Mouse (Mus musculus) neural tube, embryonic 11.5 days (tissue): Measurements from ENCODE around the gene Cd320. TPM values are rescaled to one million over a fixed set of nuclear protein-coding genes. Genes with fewer than 3 reads are reported as not detected.
A peak's percentile ranks its signal among the peaks of the same experiment; 100 is the strongest.

ENCODE experiments used
- ATAC-seq: fragments of 200-750 bp; cut with Nextera tagmentation; 2 replicates; pipeline ENCODE4 v1.8.0; 2017; ENCODE audit warnings: moderate number of reproducible peaks, mild to moderate bottlenecking, moderate TSS enrichment, moderate library complexity; ENCODE audit not compliant: insufficient read depth, low FRiP score, low TSS enrichment
- DNase-seq: peaks from one replicate; pipeline ENCODE4 v3.0.0-alpha.2; 2015; ENCODE audit warnings: low spot score
- H3K27ac ChIP-seq: fragments of 300-500 bp; sonication (generic); 2 replicates; pipeline ENCODE4 v1.5.1; 2014; ENCODE audit warnings: low read depth, mild to moderate bottlenecking, low read length
- H3K27me3 ChIP-seq: fragments of 300-500 bp; sonication (generic); 2 replicates; pipeline ENCODE4 v1.6.1; 2014; ENCODE audit warnings: mild to moderate bottlenecking, low read length, mixed read lengths; ENCODE audit not compliant: control insufficient read depth, insufficient read depth
- H3K36me3 ChIP-seq: fragments of 300-500 bp; sonication (generic); 2 replicates; pipeline ENCODE4 v1.6.1; 2014; ENCODE audit warnings: mild to moderate bottlenecking, low read length, moderate library complexity, mixed read lengths; ENCODE audit not compliant: control insufficient read depth, insufficient read depth
- H3K4me1 ChIP-seq: fragments of 300-500 bp; sonication (generic); 2 replicates; pipeline ENCODE4 v1.6.1; 2014; ENCODE audit warnings: low read length, mixed read lengths; ENCODE audit not compliant: control insufficient read depth, insufficient read depth
- H3K4me2 ChIP-seq: fragments of 300-500 bp; sonication (generic); 2 replicates; pipeline ENCODE4 v1.6.1; 2014; ENCODE audit warnings: low read depth, mild to moderate bottlenecking, moderate library complexity
- H3K4me3 ChIP-seq: fragments of 300-500 bp; sonication (generic); 2 replicates; pipeline ENCODE4 v1.5.1; 2014; ENCODE audit warnings: low read depth, low read length
- H3K9ac ChIP-seq: fragments of 300-500 bp; sonication (generic); 2 replicates; pipeline ENCODE4 v1.6.1; 2014; ENCODE audit warnings: mild to moderate bottlenecking, low read length
- H3K9me3 ChIP-seq: fragments of 300-500 bp; sonication (generic); 2 replicates; pipeline ENCODE4 v1.6.1; 2016; ENCODE audit warnings: low read length; ENCODE audit not compliant: control insufficient read depth
- WGBS: fragments of 180-500 bp; shearing (Covaris S2); extraction: QIAGEN DNeasy Blood & Tissue Kit; methylation state at CpG from one replicate; pipeline ENCODE4 v1.1.7; 2014; 5-methylcytosine and 5-hydroxymethylcytosine counted together
- polyA plus RNA-seq: library from polyadenylated mRNA; unstranded; fragments of >200 nt; fragmentation: Nextera tagmentation; extraction: Ambion mirVana; gene quantifications from 2 replicates; pipeline ENCODE4 v1.2.1, GENCODE M21; 2014

The Cd320 gene
- 72.6 and 79.1 TPM in 2 replicates for polyA plus RNA-seq

DNA sequence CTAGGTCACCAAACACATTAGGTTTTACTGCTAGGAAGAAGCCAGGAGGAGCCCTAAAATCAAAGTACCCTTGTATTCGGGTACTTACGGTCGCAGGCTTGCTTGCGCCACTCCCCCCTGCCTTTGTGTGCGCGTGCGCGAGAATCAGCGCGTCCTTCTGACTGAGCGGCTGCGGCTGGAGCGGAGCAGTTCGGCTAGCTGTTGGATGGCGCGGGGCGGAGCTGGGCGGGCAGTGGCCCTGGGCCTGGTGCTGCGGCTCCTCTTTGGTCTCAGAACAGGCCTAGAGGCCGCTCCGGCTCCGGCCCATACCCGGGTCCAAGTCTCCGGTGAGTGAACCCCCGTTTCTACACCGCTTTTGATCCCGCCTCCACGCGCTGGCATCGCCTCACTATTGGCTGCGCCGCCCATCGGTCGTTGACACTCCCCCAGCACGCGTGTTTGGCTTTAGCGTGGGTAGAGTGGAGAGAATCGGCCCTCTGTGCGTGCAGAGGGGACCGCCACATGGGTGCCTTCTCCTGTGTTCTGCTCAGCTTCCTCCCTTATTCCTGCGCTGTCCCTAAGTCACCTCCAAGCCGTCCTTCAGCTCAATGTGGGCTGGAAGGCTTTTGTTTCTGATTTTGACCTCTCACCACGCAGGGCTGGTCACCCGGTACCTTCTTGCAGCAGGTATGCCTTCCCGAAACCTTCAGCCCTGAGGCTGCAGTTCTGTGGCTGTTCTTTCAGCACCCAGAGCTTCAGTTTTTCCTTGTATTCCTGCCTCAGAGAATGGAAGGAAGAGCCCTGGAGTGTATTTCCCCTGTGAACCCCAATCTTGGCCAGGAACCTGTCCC lies at the start of gene Cd320:
Gene Cd320, plus strand, starts transcription at position 126 of the 830 bp plus-strand sequence.
- Histone ChIP-seq H3K9ac (peak within 1 kb of the TSS; percentile 72), H3K27me3 (no peaks in the 10 kb centered on the region), H3K9me3 (no peaks in the 10 kb centered on the region), H3K4me2 (peak within 1 kb of the TSS; percentile 86), H3K36me3 (peaks cover 3% of the 10 kb centered on the region; the same call in 1 of the 2 replicates), H3K27ac (peak within 1 kb of the TSS; percentile 27; the same call in 1 of the 2 replicates), H3K4me3 (peak within 1 kb of the TSS; percentile 89), H3K4me1 (peaks cover 6% of the 10 kb centered on the region)
- peak; percentile 91 for DNase-seq
- peak; percentile 90 for ATAC-seq
- WGBS: under 1% methylated on average over 45 of the region's 45 CpGs

DNA sequence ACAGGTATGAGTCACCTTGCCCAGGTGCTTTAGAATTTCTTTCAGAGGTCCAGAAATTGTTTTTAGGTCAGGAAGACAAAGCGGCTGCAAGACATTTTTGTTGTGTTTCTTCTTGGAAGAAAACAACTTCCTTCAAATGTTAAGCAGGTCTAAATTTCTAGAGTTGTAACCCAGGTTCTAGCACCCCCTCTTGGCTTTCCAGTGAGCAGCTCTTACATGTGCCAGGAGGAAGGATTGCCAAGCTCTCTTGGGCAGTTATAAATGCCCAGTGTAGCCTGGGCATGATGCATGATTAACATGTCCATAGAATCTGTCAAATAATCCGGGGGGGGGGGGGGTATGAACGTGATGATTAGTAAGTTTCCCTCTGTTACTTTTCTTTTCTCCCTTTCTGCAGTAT lies 44.6 kb upstream of the Cd320 start:
- Histone ChIP-seq H3K9ac (no peak overlapping the region), H3K4me3 (no peak overlapping the region), H3K27ac (no peak overlapping the region), H3K4me2 (no peak overlapping the region), H3K27me3 (no peaks in the 10 kb centered on the region), H3K9me3 (no peaks in the 10 kb centered on the region), H3K4me1 (no peaks in the 10 kb centered on the region), H3K36me3 (no peaks in the 10 kb centered on the region)
- DNase-seq (no peak), ATAC-seq (no peak)
- WGBS: 60% methylated on average over 3 of the region's 3 CpGs

DNA sequence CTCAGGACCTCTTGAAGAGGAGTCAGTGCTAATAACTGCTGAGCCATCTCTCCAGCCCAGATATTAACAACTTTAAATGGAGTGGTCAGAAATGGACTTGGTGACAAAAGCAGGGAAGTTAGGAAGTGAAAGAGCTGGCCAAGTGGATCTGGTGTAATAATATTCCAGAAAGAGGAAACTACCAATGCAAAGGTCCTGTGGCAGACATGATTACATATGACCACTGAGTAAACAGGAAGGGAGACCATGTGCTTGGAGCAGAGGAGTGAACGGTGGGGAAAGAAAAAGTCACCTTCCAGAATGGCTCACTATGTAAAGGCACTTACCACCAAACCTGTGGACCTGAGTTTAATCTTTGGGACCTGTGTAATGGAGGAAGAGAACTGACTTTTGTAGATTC lies 43.6 kb upstream of the Cd320 start:
- no peak overlapping the region for H3K27ac ChIP-seq
- 68% methylated on average over 1 of the region's 1 CpGs for WGBS
- H3K36me3 ChIP-seq: no peaks in the 10 kb centered on the region
- H3K9me3 ChIP-seq: no peaks in the 10 kb centered on the region
- H3K9ac ChIP-seq: no peak overlapping the region
- no peak for ATAC-seq
- H3K4me2 ChIP-seq: no peak overlapping the region
- no peak for DNase-seq
- no peaks in the 10 kb centered on the region for H3K4me1 ChIP-seq
- H3K27me3 ChIP-seq: no peaks in the 10 kb centered on the region
- H3K4me3 ChIP-seq: no peak overlapping the region

DNA sequence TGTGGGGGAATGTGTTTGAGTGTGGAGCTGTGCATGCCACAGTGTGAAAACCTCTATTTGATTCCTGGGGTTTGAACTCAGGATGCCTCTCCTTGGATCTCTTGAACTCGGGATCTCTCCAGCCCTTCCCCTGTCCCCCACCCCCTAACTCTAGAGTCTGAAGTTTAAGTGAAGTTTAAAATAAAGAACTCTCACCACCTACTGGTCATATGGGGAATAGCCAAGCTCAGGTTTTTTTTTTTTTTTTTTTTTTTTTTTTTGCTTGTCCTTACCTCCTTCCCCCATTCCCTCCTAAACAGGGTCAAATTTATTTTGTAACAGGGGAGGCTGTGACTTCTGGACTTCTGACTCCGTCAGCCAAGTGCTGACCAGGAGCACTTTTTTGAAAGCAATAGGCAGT lies 40.7 kb upstream of the Cd320 start:
- 9% methylated on average over 2 of the region's 2 CpGs for WGBS
- Histone ChIP-seq H3K4me3 (no peak overlapping the region), H3K4me1 (no peaks in the 10 kb centered on the region), H3K27ac (no peak overlapping the region), H3K4me2 (no peak overlapping the region), H3K27me3 (no peaks in the 10 kb centered on the region), H3K9ac (no peak overlapping the region), H3K36me3 (no peaks in the 10 kb centered on the region), H3K9me3 (no peaks in the 10 kb centered on the region)
- DNase-seq: no peak
- ATAC-seq: no peak

DNA sequence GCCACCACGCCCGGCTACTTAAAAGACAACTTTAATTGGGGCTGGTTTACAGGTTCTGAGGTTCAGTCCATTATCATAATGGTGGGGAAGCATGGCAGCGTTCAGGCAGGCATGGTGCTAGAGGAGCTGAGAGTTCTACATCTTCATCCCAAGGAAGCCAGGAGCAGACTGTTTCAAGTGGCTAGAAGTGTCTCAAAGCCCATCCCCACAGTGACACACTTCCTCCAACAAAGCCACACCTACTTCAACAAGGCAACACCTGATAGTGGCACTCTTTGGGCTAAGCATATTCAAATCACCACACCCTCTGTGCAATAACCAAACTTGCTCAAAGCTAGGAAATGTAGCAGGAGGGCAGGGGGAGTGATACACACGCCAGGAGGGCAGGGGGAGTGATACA lies 38.7 kb upstream of the Cd320 start:
- no peaks in the 10 kb centered on the region for H3K4me1 ChIP-seq
- DNase-seq (no peak), ATAC-seq (no peak)
- no peaks in the 10 kb centered on the region for H3K27me3 ChIP-seq
- no peaks in the 10 kb centered on the region for H3K36me3 ChIP-seq
- no peak overlapping the region for H3K27ac ChIP-seq
- no peak overlapping the region for H3K9ac ChIP-seq
- WGBS: 65% methylated on average over 4 of the region's 4 CpGs
- H3K4me2 ChIP-seq: no peak overlapping the region
- H3K4me3 ChIP-seq: no peak overlapping the region
- H3K9me3 ChIP-seq: no peaks in the 10 kb centered on the region

DNA sequence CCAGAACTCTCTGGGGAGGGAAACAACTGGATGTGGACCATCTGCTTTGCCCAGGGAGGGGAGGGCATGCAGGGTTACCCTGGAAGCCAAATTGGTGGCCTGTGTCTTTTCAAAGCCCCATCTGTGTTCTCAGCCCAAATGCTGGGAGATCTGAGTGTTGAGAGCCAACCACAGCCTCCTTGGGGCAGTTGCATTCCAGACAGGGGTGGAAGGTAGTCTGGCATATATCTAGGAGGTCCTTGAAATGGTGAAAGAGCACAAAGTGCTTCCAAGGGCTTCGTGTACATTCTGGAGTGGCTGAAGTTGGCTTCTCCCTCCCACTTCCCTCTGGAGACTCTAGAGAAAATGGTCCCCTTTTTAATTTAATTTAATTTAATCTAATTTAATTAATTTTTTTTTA lies 38.1 kb upstream of the Cd320 start:
- Histone ChIP-seq H3K4me3 (no peak overlapping the region), H3K9ac (no peak overlapping the region), H3K4me2 (no peak overlapping the region), H3K27ac (no peak overlapping the region), H3K4me1 (no peaks in the 10 kb centered on the region), H3K9me3 (no peaks in the 10 kb centered on the region), H3K27me3 (no peaks in the 10 kb centered on the region), H3K36me3 (no peaks in the 10 kb centered on the region)
- WGBS: 83% methylated on average over 1 of the region's 1 CpGs
- ATAC-seq (no peak), DNase-seq (no peak)

DNA sequence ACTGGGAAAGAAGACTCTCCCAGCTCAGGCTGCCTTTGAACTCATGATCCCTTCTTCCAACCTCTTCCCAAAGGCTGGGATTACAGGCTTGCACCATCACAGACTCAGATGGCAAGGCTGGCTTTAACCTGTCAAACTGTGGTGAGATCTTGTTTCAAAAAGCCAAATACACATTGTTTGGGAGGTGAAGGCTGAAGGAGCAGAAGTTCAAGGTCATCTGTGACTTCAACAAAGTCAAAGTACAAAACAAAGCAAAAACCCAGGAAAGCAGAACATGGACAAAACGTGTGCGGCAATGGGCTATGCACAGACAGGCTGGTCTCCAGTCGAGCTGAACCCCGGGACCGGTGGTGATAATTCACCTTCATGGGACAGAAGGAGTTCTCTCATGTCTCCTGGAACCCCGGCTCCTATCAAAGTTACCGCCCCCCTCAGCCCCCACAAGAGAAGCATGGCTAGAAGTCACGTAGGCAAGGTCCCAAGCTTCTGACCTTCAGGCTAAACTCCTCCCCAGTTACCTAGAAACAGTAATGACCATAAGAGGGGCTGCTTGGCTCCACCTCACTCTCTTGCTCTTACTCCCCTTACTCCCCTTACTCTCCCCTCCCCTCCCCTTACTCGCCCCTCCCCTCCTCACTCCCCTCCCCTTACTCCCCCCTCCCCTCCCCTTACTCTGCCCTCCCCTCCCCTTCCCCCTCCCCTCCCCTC lies 35.6 kb upstream of the Cd320 start:
- Histone ChIP-seq H3K4me1 (no peaks in the 10 kb centered on the region), H3K4me3 (no peak overlapping the region), H3K9ac (no peak overlapping the region), H3K27me3 (peaks cover 8% of the 10 kb centered on the region), H3K36me3 (no peaks in the 10 kb centered on the region), H3K9me3 (no peaks in the 10 kb centered on the region), H3K4me2 (no peak overlapping the region), H3K27ac (no peak overlapping the region)
- no peak for ATAC-seq
- 67% methylated on average over 8 of the region's 9 CpGs for WGBS
- no peak for DNase-seq

DNA sequence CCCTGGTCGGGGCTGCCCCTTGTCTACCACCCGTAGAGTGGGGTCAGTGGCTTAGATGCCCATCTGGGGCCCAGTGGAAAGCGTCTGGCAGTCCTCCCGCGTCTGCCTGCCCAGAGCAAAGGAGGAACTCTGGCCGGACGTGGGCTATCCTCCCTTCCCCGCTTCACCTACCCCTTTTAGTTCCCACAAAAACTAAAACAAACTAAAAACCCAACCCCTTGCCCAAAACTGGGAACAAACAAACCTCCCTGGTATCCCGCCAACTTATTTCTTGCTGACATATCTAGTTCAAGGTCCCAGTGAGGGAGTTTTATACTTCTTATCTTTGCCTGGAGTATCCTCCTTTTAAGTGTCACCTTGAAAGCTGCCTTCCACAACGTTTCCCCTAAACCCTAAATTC lies 34.7 kb upstream of the Cd320 start:
- H3K27ac ChIP-seq: no peak overlapping the region
- ATAC-seq: no peak
- H3K4me3 ChIP-seq: no peak overlapping the region
- H3K4me2 ChIP-seq: no peak overlapping the region
- no peak for DNase-seq
- H3K27me3 ChIP-seq: peaks cover 8% of the 10 kb centered on the region
- 44% methylated on average over 10 of the region's 10 CpGs for WGBS
- H3K36me3 ChIP-seq: no peaks in the 10 kb centered on the region
- no peaks in the 10 kb centered on the region for H3K4me1 ChIP-seq
- no peak overlapping the region for H3K9ac ChIP-seq
- no peaks in the 10 kb centered on the region for H3K9me3 ChIP-seq
